Mouse (Mus musculus) frontal cortex, postnatal 14 days (tissue): Measurements from ENCODE around the gene Fam167b.

Experiments
- DNase-seq, 2 experiments: peaks; one replicate each; pipeline ENCODE4 v3.0.0; 2022; ENCODE audit warnings: low spot score in 2 of 2

Fam167b gene

DNA sequence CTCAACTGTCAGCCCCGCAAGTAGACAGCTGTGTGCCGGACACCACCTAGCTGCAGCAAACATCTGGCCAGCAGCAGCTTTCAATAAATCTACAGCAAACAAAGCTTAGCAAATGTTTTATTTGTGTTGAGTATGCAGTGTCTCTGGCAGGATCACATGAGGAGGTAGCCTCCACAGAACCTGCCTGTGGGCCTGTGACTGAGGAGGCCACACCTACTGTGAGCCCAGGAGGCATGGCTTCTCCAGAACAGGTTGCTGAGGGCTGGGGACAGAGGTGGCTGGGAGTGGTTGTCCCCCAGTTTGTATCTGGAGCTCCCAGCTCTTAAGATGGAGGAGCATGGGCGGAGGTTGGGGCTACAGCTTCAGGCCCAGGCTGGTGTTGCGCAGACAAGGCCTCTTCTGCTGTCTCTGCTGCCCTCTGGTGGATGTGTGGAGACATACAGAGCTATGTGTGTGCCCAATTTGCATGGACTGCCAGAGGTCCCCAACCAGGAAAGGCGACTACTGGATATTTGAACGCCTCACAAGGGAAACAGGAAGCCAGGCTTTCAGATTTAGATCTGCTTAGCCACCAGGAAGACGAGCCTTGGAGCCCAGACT is 30.2 kb upstream of the Fam167b start:
- peak in 1 of 2 experiments; percentile 70 for DNase-seq

DNA sequence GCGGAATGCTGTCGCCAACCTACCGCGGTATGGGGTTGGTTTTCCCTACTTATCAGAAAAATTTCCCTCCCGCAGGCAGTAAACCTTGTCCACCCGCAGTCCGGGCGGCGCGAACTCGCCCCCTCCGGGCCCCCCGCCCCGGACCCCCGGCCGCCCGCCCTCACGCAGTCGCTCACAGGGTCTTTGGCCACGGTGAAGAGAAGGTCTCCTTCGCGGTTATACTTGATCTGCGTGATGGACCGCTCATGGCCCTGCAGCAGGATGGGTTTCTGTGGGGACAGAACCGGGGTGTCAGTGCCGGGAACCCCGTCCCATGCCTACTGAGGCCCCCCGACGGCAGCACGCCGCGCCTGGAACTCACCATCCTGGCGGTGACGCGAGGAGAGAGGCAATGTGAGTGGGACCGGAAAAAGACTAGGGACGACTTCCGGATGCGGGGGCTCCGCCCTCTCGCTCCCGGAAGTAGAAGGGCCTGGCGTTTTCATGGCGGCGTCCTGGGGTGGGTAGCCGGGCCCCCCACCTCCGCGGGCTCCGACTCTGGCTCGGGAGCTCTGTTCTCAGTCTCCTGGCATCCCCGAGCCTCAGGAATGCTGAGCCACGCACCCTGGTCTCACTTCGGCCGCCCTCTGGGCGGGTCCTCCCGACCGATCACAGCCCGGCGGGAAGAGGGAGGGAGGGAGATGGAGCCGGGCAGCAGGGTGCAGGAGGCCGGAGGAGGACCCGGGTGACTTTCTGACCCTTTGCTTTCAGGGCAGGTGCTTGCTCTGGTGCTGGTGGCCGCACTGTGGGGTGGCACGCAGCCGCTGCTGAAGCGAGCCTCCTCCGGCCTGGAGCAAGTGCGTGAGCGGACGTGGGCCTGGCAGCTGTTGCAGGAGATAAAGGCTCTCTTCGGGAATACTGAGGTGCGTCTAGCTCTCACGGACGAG is 22.1 kb upstream of the Fam167b start, which contains the start of the genes Eif3i and Tmem234:
Eif3i (minus strand) TSS at position 416 of the 926 bp plus-strand sequence.
Tmem234 (plus strand) TSS at position 436 of the 926 bp plus-strand sequence.
- peak; percentile 74 to 76 for DNase-seq

DNA sequence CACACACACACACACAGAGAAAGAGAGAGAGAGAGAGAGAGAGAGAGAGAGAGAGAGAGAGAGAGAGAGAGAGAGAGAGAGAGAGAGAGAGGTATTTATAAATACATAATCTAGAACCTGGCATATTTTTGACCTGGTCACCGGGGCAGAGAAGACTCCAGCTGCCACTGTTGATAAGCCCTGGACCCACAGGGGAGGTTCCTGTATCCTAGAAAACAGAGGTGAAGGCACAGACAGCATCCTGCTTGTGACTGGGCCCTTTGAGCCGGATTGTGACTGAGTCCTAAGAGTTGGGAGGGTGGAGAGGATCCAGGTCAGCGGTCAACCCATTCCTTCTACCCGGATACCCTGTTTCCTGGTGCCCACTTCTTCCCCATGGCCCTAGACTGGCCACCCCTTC is 10.5 kb upstream of the Fam167b start:
- DNase-seq, result no peak

DNA sequence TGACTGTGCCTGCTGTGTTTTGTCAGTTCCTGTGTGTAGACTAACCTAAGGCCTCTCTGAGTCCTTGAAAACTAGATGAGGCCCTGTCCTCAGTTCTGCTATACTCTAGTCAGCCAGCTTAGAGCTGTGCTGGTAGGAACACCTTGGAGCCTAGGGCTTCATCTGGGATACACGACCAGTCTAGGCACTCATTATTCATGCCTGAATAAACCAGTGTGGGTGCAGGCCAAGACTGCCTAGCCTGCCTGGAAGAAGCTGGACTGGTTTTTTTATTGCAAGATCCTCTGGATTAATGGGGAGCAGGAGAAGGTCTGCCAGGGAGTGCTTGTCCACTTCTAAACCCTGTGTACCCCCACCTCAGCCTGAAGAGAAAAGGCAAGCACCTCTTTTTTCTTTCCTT is 8.6 kb upstream of the Fam167b start:
- DNase-seq, result no peak

DNA sequence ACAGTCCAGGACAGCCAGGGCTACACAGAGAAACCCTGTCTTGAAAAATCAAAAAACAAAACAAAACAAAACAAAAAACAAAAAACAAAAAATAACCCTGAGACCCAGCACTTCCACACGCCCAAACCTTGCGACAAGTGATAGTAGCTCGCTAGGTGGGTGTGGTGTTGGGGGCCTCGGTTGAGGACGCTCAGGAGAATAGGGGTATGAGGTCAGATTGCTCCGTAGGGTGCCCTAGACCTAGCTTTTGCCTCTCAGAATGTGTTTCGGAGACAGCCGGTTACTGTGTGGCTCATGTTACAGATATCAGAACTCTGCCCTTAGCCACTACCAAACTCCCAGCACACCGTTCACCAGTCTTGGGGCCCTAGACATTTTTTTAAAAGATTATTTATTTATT is 7.4 kb upstream of the Fam167b start:
- DNase-seq, result no peak

DNA sequence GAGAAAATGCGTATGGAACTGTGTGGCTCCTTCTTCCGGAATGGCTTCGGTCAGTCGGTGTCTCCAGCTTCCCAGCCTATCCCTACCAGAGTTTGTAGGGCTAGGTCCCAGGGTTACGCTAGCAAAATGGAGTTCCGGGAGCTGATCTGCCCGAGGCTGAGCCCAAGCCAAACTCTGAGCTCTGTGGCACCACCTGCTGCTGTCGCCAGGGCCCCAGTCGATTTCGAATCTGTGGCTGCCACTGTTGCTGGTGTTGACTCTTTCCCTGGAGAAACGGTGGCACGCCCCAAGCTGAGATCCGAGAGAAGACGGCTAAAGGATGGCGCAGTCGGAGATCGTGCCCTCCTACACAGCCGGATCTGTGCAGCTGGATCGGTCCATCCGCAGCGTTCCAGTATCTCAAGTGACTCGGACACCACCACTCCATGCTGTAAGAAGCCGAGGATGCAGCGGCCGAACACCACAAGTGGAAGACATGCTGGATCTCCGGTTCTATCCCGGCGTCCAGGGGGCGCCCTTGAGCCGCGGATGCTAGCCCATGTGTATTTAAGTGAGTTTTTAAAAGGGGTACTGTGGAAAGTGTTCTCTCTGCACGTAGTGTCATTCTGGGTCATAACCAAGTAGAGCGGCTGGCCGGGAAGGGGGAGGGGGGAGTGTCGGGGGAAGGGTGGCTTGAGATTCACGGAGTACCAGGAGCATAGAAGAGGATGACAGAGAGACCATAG is 6.7 kb upstream of the Fam167b start:
- DNase-seq, result peak; percentile 68 to 82

DNA sequence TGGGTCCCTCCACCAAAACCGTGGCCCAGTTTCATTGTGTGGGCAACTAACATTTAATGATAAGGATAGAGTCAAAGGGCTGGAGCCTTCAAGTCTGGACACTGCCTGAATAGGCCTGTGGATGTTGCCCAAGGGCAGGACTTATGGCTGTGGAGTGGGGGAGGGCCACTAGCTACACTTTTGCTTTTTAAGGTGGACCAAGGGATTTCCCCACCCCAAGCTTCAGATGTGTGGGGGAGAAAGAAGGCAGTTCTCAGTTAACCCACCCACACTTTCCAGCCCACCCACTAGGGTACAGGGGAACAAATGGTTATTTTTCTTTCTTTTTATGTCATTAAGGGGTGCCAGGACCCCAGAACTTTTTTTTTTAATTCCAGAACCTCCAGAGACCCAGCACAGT is 6.0 kb upstream of the Fam167b start:
- no peak for DNase-seq

DNA sequence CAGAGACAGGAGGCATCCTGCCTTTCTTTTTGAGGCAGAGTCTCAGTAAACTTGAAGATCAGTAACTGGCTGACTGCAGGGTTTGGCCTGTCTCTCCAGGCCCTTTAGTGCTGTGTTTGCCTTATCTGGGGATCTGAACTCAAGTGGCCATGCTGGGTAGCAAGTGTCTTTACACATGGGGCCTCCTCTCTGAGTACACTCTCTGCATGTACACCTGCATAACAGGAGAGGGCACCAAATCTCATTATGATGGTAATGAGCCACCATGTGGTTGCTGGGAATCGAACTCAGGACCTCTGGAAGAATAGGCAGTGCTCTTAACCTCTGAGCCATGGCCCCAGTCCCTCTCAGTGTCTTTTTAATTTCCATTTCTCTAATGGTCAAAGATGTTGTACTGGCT is 3.9 kb upstream of the Fam167b start:
- no peak for DNase-seq

DNA sequence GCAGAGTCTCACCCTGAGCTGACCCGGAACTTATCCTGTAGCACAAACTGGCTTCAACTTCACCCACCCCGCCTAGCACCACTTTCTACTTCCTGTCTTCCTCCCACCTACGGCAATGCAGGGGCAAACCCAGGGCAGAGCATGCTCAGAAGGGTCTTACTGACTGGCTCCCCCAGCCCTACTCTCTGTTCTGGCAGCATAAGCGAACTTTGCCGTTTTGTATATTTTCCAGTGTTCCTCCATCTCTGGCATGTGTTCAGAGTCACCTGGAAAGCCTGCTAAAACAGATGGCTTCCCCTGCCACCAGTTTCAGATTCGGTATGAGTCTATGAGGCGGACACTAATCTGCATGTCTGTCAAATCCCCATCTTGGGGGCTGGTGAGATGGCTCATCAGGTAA is 2.0 kb upstream of the Fam167b start:
- no peak for DNase-seq

DNA sequence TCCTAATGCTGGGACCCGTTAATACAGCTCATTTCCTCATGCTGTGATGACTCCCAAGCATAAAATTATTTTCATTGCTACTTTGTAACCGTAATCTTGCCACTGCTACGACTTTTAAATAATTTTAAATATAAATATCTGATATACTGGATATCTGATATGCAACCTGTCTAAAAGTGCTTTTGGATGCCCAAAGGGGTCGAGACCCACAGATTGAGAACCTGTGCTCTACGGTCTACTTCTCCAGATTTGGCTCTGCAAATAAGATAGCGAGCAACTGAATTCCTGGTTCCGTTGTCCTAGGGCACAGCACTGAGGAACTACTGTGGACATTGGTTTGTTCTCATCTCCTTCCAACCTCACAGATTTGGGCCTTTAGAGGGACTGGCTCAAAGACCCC is 661 bp downstream of the Fam167b start:
- DNase-seq, result no peak

DNA sequence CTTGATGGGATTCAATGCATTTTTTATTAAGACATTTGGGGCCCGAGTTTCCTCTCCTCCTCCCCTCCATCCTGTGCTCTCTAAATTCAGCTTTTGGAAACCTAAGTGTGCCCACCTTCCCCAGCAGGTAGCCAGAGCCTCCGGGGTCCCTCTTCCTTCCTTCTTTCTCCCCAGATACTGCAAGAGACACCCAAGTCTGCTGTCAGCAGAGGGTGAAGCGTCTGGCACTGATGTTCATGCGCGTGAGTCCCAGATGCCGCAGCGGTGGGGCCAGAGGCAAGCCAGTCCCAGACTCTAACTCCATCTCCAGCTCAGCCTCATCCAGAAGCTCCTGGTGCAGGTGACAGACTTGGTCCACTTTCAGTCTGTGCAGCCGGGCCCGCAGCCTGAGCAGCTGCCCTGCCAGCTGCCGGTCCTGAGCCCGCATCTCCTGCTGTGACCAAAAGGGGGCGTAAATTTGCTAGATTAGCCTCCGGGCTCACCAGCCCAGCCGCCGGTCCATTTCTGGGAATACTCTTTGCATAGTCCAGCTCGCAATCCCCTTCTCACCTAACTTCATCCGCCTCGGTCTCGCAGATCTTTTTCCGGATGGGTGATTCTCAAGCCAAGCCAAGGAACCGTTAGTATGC is 1.4 kb downstream of the Fam167b start:
- DNase-seq, result peak; percentile 33 to 38

DNA sequence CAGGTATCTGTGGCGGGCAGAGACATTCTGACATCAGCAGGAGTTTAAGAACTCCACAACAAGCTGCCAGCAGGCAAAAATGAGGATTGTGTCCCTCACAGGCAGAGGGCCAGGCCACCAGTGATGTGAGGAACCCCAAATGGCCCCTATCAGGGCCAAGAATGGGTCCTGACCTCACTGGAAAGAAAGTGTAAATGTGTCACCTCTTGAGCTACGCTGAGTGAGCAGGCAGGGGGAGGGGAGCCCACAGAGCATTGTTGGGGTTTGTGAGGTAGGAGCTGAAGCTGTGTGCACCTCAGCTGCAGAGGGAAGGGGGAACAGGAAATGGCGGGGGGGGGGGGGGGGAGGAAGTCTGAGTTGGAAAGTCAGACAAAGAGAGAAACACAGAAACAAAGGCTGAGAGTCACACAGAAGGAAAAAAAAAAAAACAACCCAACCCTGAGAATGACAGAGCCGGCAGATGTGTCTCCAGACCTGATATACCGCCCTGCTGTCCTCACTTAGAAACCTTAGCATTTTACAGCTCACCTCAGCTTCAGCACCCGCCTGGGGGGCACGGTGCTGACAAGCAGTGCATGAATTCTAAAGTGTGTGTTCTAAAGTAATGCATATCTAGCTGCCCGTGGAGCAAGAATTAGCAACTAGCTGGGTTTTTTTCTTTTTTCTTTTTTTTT is 3.0 kb downstream of the Fam167b start:
- no peak for DNase-seq

DNA sequence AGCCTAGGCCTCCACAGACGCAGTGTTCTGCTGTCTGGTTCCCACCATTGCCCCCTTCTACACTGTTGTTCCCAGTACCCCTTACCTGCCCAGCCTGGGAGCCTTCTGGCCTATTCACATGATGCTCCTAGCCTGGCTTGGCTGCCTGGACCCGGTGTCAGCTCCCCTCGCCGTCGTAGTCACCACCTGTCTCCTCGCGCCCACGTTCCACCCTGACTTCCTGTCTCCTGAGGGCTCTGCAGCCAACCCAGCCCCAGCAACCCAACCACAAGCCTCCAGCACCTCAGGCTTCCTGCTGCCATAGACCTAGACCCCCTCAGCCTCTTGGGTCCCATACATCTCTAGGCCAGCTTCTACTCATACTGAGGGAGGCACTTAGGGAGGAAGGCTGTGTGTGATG is 4.9 kb downstream of the Fam167b start, which contains the start of gene Lck:
Lck (minus strand) TSS at position 212 of the 400 bp plus-strand sequence.
- no peak for DNase-seq

DNA sequence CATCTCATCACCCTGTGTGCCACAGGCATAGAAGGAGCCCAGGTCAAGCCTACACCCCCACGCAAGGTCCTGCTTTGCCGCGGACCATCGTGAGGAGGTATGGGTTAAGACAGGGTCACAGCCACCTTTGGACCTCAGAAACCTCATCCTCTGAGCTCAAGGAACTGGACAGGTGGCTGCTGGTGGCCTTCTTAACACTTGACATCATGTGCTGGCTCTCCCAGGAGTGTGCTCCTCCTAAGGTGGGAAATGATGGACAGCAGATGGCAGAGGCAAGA is 5.3 kb downstream of the Fam167b start:
- no peak for DNase-seq

DNA sequence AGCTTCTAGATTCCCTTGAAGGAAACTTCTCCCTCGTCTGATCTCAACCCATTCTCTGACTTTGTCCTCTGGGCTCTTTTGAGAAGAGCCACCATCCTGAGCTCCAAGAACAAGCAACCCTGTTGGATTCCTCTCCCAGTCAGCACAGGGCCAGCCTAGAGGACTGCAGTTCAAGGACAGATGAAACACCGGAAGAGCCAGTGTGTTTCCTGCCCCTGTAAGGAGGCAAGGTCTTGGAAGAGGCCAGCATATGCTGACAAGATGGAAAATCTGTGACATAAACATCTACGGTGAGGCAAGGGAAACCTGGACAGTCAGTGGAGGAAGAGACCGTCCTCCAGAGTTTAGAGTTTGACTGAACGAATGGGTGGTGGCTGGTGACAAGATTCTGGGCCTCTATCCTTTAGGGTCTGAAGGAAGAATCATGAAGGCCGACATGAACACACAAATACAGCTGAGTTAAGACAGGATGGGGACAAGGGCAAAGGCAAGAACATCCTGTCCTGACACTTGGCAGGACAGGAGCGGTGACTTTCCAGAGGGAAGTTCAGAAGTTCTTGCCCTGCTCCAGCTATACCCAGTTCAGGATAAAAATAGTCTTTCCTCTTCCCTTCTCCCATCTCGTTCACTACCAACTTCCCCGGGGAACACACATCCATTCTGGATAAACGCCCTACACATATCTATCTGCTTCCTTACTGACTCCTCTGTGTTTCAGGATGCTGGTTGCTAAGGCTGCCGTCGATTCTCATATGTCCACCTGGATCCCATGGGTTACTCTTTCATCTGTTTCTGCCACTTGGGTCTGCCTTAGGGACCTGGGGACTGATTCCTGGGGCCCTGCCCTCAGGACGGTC is 5.9 kb downstream of the Fam167b start:
- no peak for DNase-seq

DNA sequence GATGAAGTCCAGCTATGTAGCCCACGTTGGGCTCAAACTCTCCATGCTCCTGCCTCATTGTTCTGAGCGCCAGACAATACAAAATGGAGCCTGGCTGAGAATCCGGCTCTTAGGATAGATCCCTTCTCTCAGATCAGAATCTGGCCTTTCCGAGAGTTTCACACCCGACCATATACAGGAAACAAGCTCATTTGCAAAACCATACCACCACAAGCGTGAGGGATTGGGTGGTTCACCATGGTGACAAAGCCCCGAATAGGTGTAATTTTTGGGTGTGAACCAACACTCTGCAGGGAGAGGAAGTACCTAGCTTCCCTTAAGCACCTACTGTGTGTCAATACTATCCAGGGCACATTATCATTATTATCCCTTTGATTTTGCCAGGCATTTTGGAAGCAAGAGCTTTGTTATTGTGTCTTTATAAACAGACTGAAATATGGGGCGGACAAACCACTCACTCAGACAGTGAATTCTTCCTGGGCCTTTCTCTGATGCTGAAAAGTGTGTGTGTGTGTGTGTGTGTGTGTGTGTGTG is 6.7 kb downstream of the Fam167b start:
- DNase-seq, result no peak

DNA sequence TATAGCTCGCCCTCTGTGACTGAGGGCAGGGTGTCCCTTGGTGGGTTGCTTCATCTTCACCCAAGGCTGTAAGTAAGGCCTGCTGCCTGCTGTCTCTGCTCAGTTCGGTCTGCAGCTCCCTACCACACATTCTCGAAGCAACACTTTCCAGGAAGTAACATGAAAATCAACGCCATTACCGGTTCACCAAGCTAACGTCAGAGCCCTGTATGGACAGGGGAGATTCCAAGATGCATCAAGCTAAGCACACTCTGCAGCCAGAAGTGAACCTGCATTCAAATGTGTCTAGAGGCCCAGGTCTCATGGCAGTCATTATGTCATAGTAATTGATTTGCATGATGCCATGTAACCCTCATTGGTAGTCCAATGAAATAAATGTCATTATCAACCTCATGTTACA is 8.3 kb downstream of the Fam167b start:
- DNase-seq, result no peak

DNA sequence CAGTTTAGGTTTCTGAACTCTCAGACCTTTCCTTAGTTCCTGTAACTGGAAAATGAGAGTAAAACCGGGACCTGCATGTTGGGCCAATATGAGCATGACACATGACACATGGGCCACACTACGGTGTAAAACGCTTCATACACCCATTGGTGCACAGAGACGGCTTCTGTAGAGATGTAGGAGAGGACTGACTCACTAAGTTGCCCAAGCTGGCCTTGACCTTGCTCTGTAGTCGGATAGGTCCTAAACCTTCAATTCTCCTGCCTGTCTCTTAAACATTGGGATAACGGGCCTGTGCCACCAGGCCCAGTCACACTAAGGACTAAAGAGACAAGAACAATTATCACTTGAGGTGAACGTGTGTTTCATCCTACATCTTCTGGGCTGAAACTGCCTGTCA is 10.0 kb downstream of the Fam167b start:
- no peak for DNase-seq

DNA sequence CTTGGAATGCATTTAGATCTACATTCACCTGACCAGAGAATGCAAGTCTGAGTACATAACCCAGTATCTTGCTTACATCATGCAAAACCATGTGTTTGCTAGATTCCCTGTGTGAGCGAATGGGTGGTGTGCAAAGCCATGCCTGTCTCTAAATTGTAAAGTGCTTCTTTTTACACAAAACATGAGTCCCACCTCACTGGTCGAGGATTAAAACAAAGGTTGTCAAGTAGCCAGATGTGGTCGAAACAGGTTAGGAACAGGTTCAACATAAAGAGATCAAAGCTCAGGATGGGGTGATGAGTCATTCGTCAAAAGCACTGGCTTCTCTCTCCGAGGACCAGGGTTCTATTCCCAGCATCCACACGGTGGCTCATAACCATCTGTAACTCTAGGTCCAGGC is 13.2 kb downstream of the Fam167b start:
- no peak for DNase-seq

DNA sequence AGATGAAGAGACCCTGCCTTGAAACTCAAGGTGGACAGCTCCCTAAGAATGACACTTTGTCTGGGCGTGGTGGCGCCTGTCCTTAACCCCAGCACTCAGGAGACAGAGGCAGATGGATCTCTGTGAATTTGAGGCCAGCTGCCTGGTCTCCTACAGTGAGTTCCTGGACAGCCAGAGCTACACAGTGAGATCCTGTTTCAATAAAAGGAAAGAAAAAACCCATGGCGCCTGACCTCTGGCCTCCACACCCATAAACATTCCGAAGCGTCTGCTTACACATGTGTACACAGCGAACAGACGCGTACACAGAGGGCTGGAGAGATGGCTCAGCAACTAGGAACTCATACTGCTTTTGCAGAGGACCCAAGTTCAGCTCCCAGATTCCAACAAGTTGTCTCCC is 14.6 kb downstream of the Fam167b start:
- DNase-seq, result no peak
